ENCODE assay signal across 16 mouse cellular contexts in the genomic region with DNA sequence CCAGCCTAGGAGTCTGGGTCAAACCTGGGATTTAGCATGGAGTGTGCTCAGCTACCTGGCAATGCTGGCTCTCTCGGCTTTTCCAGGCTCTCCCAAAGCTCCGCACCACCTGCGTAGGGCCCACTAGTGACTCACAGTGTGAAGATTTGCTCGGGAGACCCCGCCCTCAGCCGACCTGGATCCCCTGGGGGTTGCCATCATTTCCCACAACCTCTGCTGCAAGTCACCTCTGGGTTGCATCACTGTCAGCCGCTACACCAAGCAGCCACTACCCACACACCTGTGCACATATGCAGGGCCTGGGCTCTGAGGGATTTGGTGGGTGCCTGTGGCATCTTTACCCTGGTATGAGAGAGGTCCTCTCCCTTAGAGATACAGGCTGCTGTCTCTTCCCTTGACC.
"Had no signal": no experiment of that assay in that cellular context is flagged by ENCODE, and none has a peak within 500 bp of the region (broad histone marks: within the 10 kb centered on the region; RNA-seq: fewer than 3 reads in every experiment).

No protein-coding gene starts in this region.

- H3K4me2 ChIP-seq: neural tube, embryonic 13.5 days; neural tube, embryonic 15.5 days; stomach, embryonic 15.5 days had no signal

- H3K27me3 ChIP-seq: neural tube, embryonic 13.5 days; neural tube, embryonic 15.5 days; stomach, embryonic 15.5 days had no signal

- H3K9ac ChIP-seq: neural tube, embryonic 13.5 days; neural tube, embryonic 15.5 days; stomach, embryonic 15.5 days had no signal

- H3K36me3 ChIP-seq: neural tube, embryonic 13.5 days; neural tube, embryonic 15.5 days; stomach, embryonic 15.5 days had no signal

- DNase-seq: retina, postnatal 1 day; right cerebral cortex, adult 18-20 months; right cerebral cortex, postnatal 14 days; right cerebral cortex, postnatal 25 days; right cerebral cortex, postnatal 4 days; spleen, adult 18-20 months; thymus, adult 18-20 months; thymus, adult 2 months; thymus, postnatal 14 days; thymus, postnatal 25 days; thymus, postnatal 36 days; thymus, postnatal 4 days had no signal

- H3K9me3 ChIP-seq: neural tube, embryonic 13.5 days; neural tube, embryonic 15.5 days; stomach, embryonic 15.5 days had no signal

- H3K27ac ChIP-seq: neural tube, embryonic 15.5 days; stomach, embryonic 15.5 days; stomach, postnatal 0 days had no signal

- H3K4me3 ChIP-seq: neural tube, embryonic 13.5 days; neural tube, embryonic 15.5 days; stomach, embryonic 15.5 days had no signal
